1 mouse cellular context compared by ENCODE assay signal in genomic region chr7:110645859-110646258, GRCm38 (mm10).
A peak's percentile ranks its signal among the peaks of the same experiment; 100 is the strongest.
TF ChIP-seq lines count a peak whose summit lies in the region.

No protein-coding gene starts in this region.

TF ChIP-seq in MEL, 35 proteins besides CTCF, POLR2A, EP300 and RAD21 (continued from another document):
- no peak for TF ChIP-seq NELFE (IDR thresholded peaks at IDR 0.05; ENCODE audit: low read depth, low read length)
- peak; percentile 52; the same call in 1 of the 2 replicates for TF ChIP-seq GATA1 (IDR thresholded peaks at IDR 0.05; ENCODE audit: low read depth, low read length)
- TF ChIP-seq JUND (IDR thresholded peaks at IDR 0.05; ENCODE audit: low read depth, low read length): no peak
- TF ChIP-seq ZKSCAN1 (IDR thresholded peaks at IDR 0.05; ENCODE audit: low read depth, low read length): no peak
- no peak for TF ChIP-seq TBP (IDR thresholded peaks at IDR 0.05; ENCODE audit: low read depth, low read length)
- no peak for TF ChIP-seq NRF1 (IDR thresholded peaks at IDR 0.05; ENCODE audit: insufficient read depth, low read depth, low read length, poor library complexity, severe bottlenecking)
- TF ChIP-seq CHD2 (IDR thresholded peaks at IDR 0.05; ENCODE audit: low read length): no peak
- no peak for TF ChIP-seq RCOR1 (IDR thresholded peaks at IDR 0.05; ENCODE audit: low read depth, low read length)
- TF ChIP-seq ELF1 (IDR thresholded peaks at IDR 0.05; ENCODE audit: low read depth, low read length): no peak
- peak; percentile 75; the same call in 1 of the 2 replicates for TF ChIP-seq BHLHE40 (IDR thresholded peaks at IDR 0.05; ENCODE audit: borderline replicate concordance, low read depth, low read length)
- no peak for TF ChIP-seq TCF12 (IDR thresholded peaks at IDR 0.05; ENCODE audit: low read depth, low read length)
- no peak for TF ChIP-seq E2F4 (IDR thresholded peaks at IDR 0.05; ENCODE audit: borderline replicate concordance, low read depth, low read length)
- no peak for TF ChIP-seq USF2 (IDR thresholded peaks at IDR 0.05; ENCODE audit: borderline replicate concordance in 1 of 2, insufficient read depth in 1 of 2, low read depth in 1 of 2, low read length in 2 of 2)
- TF ChIP-seq KAT2A (conservative IDR thresholded peaks at IDR 0.05; ENCODE audit: low read depth, low read length): no peak
- no peak for TF ChIP-seq ZMIZ1 (IDR thresholded peaks at IDR 0.05; ENCODE audit: low read depth, low read length)
- no peak for TF ChIP-seq CHD1 (IDR thresholded peaks at IDR 0.05; ENCODE audit: low read depth, low read length)
- TF ChIP-seq MYC (IDR thresholded peaks at IDR 0.05; ENCODE audit: low read depth, low read length): no peak
- no peak for TF ChIP-seq MAFK (IDR thresholded peaks at IDR 0.05; ENCODE audit: borderline replicate concordance, low read depth, low read length)
- TF ChIP-seq POLR2AphosphoS2 (IDR thresholded peaks at IDR 0.05; ENCODE audit: low read length): no peak
